Mouse (Mus musculus) kidney, adult 2 months (tissue): ENCODE results near the gene Lgr6.

Experiments used
- CTCF ChIP-seq: fragments of 200-500 bp; conservative IDR thresholded peaks from 2 replicates; pipeline ENCODE4 v1.5.1; 2011; ENCODE audit warnings: low read depth, mild to moderate bottlenecking, control low read depth, low read length, moderate library complexity, mixed read lengths; ENCODE audit not compliant: insufficient read depth, insufficient read length
- POLR2A ChIP-seq: fragments of 200-500 bp; IDR thresholded peaks from one replicate; pipeline ENCODE4 v1.6.1; 2011; ENCODE audit warnings: low read depth, low read length, control low read depth

GRCm38 (mm10) chr1:135154011-135154410, 48.9 kb upstream of the Lgr6 start:
- TF ChIP-seq CTCF (no peak), POLR2A (no peak)
